Mouse (Mus musculus) liver, embryonic 13.5 days (tissue): Measurements from ENCODE around the gene Tagln2. TPM values are rescaled to one million over a fixed set of nuclear protein-coding genes. Genes with fewer than 3 reads are reported as not detected.

Experiments used
- ATAC-seq: fragments of 200-750 bp; cut with Nextera tagmentation; 2 replicates; pipeline ENCODE4 v1.8.0; 2017; ENCODE audit warnings: low read depth, mild to moderate bottlenecking, moderate number of reproducible peaks, moderate library complexity
- DNase-seq: peaks from one replicate; pipeline ENCODE4 v3.0.0; 2022
- H3K27ac ChIP-seq: fragments of 300-500 bp; sonication (generic); 2 replicates; pipeline ENCODE4 v1.5.1; 2015; ENCODE audit warnings: moderate library complexity, mild to moderate bottlenecking, inconsistent platforms
- H3K27me3 ChIP-seq: fragments of 300-500 bp; sonication (generic); 2 replicates; pipeline ENCODE4 v1.6.1; 2015; ENCODE audit warnings: mild to moderate bottlenecking, inconsistent platforms
- H3K36me3 ChIP-seq: fragments of 300-500 bp; sonication (generic); 2 replicates; pipeline ENCODE4 v1.6.1; 2015; ENCODE audit warnings: mild to moderate bottlenecking, inconsistent platforms
- H3K4me1 ChIP-seq: fragments of 300-500 bp; sonication (generic); replicated peaks from 2 replicates; pipeline ENCODE4 v1.6.1; 2015; ENCODE audit warnings: inconsistent platforms
- H3K4me2 ChIP-seq: fragments of 300-500 bp; sonication (generic); 2 replicates; pipeline ENCODE4 v1.6.1; 2015; ENCODE audit warnings: inconsistent platforms, mild to moderate bottlenecking, moderate library complexity
- H3K4me3 ChIP-seq: fragments of 300-500 bp; sonication (generic); replicated peaks from 2 replicates; pipeline ENCODE4 v1.5.1; 2015; ENCODE audit warnings: mild to moderate bottlenecking, inconsistent platforms
- H3K9ac ChIP-seq: fragments of 300-500 bp; sonication (generic); 2 replicates; pipeline ENCODE4 v1.6.1; 2015; ENCODE audit warnings: mild to moderate bottlenecking, inconsistent platforms
- H3K9me3 ChIP-seq: fragments of 300-500 bp; sonication (generic); replicated peaks from 2 replicates; pipeline ENCODE4 v1.6.1; 2016; ENCODE audit warnings: inconsistent platforms
- WGBS: fragments of 180-500 bp; shearing (Covaris S2); methylation state at CpG from one replicate; pipeline ENCODE4 v1.1.7; 2015; ENCODE audit not compliant: insufficient replicate concordance; 5-methylcytosine and 5-hydroxymethylcytosine counted together
- polyA plus RNA-seq: library from polyadenylated mRNA; unstranded; fragments of >200 nt; fragmentation: Nextera tagmentation; extraction: Ambion mirVana; gene quantifications from 2 replicates; pipeline ENCODE4 v1.2.1, GENCODE M21; 2015

The Tagln2 gene
- polyA plus RNA-seq, 1 experiment from 2014 or later: 127 TPM

DNA sequence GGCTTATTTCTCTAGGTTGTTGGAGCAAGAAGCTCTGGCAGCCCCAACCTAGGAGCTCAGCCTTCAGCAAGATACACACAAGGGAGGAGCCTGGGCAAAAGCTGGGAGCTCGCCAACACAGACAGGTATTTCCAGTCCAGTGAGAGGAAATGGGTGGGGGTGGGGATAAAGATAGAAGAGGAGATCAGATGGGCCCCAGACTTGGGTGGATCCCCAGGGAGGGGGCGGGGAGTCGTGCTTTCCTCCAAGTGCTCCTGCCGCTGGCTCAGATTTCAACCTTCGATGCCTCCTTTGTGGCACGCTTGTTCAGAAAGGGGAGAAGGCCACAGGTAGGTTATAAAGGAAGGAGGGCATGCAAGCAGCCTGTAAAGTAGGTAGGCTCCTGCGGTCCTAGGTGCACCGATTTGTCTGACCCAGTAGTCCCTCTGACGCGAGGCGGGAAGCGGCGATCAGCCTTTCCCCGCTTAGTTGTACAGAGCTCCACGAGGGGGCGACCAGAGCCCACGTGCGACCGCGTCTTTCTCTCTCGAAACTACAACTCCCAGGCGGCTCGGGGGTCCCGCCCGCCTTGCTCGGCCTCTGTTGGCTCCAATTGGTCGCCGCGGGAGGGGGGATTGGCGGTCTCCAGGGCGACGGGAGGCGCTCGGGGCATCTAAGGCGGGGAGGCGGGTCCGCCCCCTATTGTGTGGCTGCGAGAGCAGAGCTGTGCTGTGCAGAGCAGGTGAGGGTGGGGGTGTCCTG lies 18.1 kb upstream of the Tagln2 start, which contains the start of gene Igsf9:
TSS of gene Igsf9 (plus strand) at position 249 of the 741 bp plus-strand sequence.
- H3K27ac ChIP-seq: 0 out of 2 replicates have a peak within 1 kb of the TSS, but pooled peaks have one; percentile 13

GRCm38 (mm10) chr1:172482518-172483360 lies 17.1 kb upstream of the Tagln2 start:
- DNase-seq (no peak), ATAC-seq (peak; percentile 38; the same call in 1 of the 2 replicates)
- Histone ChIP-seq H3K9ac (peak overlapping the region; percentile 4; the same call in 1 of the 2 replicates), H3K9me3 (no peaks in the 10 kb centered on the region), H3K27ac (no peak overlapping the region), H3K4me3 (peak overlapping the region; percentile 48), H3K4me1 (peaks cover 16% of the 10 kb centered on the region), H3K36me3 (no peaks in the 10 kb centered on the region), H3K27me3 (peaks cover 61% of the 10 kb centered on the region), H3K4me2 (peak overlapping the region; percentile 64)
- 16% methylated on average over 12 of the region's 12 CpGs for WGBS

More for the DNA sequence above, 18.1 kb upstream of the Tagln2 start, which contains the start of gene Igsf9:
- Histone ChIP-seq H3K4me1 (peaks cover 16% of the 10 kb centered on the region), H3K4me2 (peak within 1 kb of the TSS; percentile 64), H3K36me3 (no peaks in the 10 kb centered on the region), H3K4me3 (peak within 1 kb of the TSS; percentile 48), H3K9ac (peak within 1 kb of the TSS; percentile 33; the same call in 1 of the 2 replicates), H3K27me3 (peaks cover 62% of the 10 kb centered on the region), H3K9me3 (no peaks in the 10 kb centered on the region)
- DNase-seq (peak; percentile 48), ATAC-seq (peak; percentile 83)
- under 1% methylated on average over 38 of the region's 38 CpGs for WGBS

DNA sequence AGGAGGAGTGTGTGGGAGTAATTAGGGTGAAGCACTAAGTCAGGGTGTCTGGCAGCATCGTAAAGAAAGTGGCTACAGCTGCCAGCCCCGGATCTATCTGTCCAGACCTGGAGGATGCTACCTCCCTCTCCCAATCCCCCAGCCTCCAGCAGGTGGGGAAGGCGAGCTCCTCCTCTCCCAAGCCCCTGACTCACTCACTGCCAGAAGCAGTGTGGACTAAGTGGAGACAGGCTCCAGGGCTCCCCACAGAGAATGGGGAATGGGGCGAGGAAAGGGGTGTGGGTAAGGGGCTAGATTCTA lies 16.5 kb upstream of the Tagln2 start:
- H3K4me1 ChIP-seq: peaks cover 16% of the 10 kb centered on the region
- H3K9me3 ChIP-seq: no peaks in the 10 kb centered on the region
- ATAC-seq (no peak), DNase-seq (no peak)
- H3K9ac ChIP-seq: 0 out of 2 replicates have a peak overlapping the region, but pooled peaks have one; percentile 4
- H3K4me2 ChIP-seq: peak overlapping the region; percentile 64
- no peaks in the 10 kb centered on the region for H3K36me3 ChIP-seq
- no peak overlapping the region for H3K27ac ChIP-seq
- peaks cover 55% of the 10 kb centered on the region for H3K27me3 ChIP-seq
- WGBS: 19% methylated on average over 4 of the region's 4 CpGs
- 0 out of 2 replicates have a peak overlapping the region, but pooled peaks have one; percentile 8 for H3K4me3 ChIP-seq

DNA sequence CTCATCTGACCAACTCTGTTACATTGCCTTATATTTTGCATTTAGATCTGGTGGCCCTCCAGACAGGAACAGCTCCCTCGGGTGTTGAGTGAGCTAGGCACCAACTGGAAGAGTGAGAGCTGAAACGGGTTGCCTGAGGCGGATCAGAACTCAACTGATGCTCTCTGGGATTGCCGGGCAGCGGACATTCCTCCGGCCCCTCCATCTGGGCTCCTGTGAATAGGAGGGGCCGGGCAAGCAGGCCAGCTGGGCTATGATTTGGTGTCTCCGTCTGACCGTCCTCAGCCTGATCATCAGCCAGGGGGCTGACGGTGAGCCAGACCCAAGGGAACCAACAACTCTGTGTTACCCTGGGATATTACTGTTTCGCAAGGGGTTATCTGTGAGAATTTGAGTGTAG lies 15.6 kb upstream of the Tagln2 start:
- no peak overlapping the region for H3K27ac ChIP-seq
- H3K36me3 ChIP-seq: no peaks in the 10 kb centered on the region
- no peak overlapping the region for H3K9ac ChIP-seq
- peaks cover 16% of the 10 kb centered on the region for H3K4me1 ChIP-seq
- WGBS: 66% methylated on average over 11 of the region's 11 CpGs
- H3K4me3 ChIP-seq: no peak overlapping the region
- DNase-seq: no peak
- H3K27me3 ChIP-seq: peaks cover 48% of the 10 kb centered on the region
- H3K9me3 ChIP-seq: no peaks in the 10 kb centered on the region
- ATAC-seq: no peak
- H3K4me2 ChIP-seq: no peak overlapping the region

DNA sequence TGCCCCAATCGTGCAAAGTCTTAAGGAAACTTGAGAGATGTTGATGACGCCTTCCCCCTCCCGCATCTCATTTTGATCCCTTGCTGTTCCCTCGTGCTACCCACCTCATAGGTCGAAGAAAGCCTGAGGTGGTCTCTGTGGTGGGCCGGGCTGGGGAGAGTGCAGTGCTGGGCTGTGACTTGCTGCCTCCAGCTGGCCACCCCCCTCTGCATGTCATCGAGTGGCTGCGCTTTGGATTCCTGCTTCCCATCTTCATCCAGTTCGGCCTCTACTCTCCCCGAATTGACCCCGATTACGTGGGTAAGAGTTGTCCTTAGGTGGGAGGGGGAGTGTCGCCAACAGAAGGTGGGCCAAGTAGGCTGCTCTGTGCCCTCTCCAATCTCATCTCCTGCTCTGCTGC lies 15.2 kb upstream of the Tagln2 start:
- Histone ChIP-seq H3K27me3 (peaks cover 45% of the 10 kb centered on the region), H3K4me3 (no peak overlapping the region), H3K36me3 (no peaks in the 10 kb centered on the region), H3K9me3 (no peaks in the 10 kb centered on the region), H3K9ac (no peak overlapping the region), H3K4me1 (peaks cover 16% of the 10 kb centered on the region), H3K4me2 (no peak overlapping the region), H3K27ac (no peak overlapping the region)
- 65% methylated on average over 13 of the region's 13 CpGs for WGBS
- DNase-seq: no peak
- ATAC-seq: no peak

GRCm38 (mm10) chr1:172485821-172486220 lies 14.0 kb upstream of the Tagln2 start:
- Histone ChIP-seq H3K9ac (no peak overlapping the region), H3K4me2 (no peak overlapping the region), H3K27me3 (peaks cover 37% of the 10 kb centered on the region), H3K27ac (no peak overlapping the region), H3K36me3 (no peaks in the 10 kb centered on the region), H3K4me3 (no peak overlapping the region), H3K4me1 (peaks cover 21% of the 10 kb centered on the region), H3K9me3 (no peaks in the 10 kb centered on the region)
- WGBS: 61% methylated on average over 6 of the region's 6 CpGs
- DNase-seq: no peak
- no peak for ATAC-seq

DNA sequence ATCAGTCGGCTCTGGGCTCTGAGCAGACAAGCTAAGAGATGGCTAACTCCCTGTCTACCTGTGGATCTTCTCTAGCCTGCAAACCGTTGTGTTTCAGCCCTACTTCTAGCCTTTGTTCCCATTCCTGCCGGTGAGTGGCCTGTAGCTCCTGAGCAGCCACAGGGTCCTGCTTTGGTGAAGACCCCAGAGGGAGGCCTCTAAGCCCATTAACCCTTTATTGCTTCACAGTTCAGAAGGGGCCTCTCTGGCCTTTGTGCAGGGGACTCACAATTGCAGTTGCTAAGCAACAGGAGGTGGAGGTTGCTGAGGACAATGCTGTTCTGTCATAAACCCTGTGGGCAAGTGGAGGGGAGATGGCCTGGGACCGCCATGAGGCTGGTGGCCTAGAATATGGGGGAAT lies 13.6 kb upstream of the Tagln2 start:
- Histone ChIP-seq H3K27ac (no peak overlapping the region), H3K9ac (no peak overlapping the region), H3K27me3 (peaks cover 33% of the 10 kb centered on the region), H3K4me2 (no peak overlapping the region), H3K4me3 (no peak overlapping the region), H3K36me3 (no peaks in the 10 kb centered on the region), H3K9me3 (no peaks in the 10 kb centered on the region), H3K4me1 (peaks cover 20% of the 10 kb centered on the region)
- ATAC-seq (no peak), DNase-seq (no peak)
- 55% methylated on average over 4 of the region's 4 CpGs for WGBS

DNA sequence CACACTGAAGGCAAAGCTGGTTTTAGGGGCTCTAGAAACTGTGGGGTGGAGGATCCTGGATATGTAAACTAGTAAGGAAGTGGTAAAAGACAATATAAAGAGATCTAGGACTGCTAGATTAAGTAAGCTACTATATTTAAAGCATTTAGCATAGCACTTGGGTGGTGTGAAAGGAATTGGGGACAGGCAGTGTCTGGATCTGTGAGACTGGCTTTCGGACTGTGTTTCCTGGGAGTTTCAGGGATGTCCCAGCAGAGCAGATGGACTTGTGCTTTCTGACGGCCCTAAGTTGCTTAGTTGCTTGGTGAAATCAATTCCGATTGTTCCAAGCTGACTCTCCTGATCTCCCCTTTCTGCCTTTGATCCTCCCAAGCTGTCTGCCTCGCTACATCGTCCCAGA lies 13.2 kb upstream of the Tagln2 start:
- no peak overlapping the region for H3K9ac ChIP-seq
- DNase-seq (no peak), ATAC-seq (no peak)
- H3K4me3 ChIP-seq: no peak overlapping the region
- H3K36me3 ChIP-seq: no peaks in the 10 kb centered on the region
- WGBS: 61% methylated on average over 5 of the region's 5 CpGs
- no peak overlapping the region for H3K27ac ChIP-seq
- no peaks in the 10 kb centered on the region for H3K9me3 ChIP-seq
- H3K27me3 ChIP-seq: peaks cover 29% of the 10 kb centered on the region
- H3K4me1 ChIP-seq: peaks cover 15% of the 10 kb centered on the region
- H3K4me2 ChIP-seq: no peak overlapping the region

DNA sequence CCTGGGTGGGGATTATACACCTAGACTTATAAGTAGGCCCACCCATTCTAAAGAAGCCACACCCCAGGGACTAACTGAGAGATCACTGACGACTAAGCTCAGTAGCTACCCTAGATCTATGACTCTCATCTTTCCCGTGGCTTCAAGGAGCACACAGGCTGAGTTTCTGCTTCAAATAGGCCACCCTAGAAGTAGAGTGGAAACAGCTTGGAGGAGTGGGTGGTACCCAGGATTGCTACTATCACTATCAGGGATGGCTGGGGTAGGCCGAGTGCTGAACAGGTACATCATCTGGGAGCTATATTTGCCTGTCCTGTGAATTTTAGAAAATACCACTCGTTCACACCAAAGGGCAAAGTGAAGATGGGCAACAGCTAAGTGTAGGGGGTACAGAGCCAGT lies 12.0 kb upstream of the Tagln2 start:
- H3K9ac ChIP-seq: no peak overlapping the region
- ATAC-seq: no peak
- DNase-seq: no peak
- H3K4me2 ChIP-seq: no peak overlapping the region
- WGBS: 54% methylated on average over 4 of the region's 4 CpGs
- H3K27me3 ChIP-seq: peaks cover 17% of the 10 kb centered on the region
- H3K27ac ChIP-seq: no peak overlapping the region
- no peaks in the 10 kb centered on the region for H3K9me3 ChIP-seq
- H3K4me1 ChIP-seq: peaks cover 6% of the 10 kb centered on the region; the same call in 1 of the 2 replicates
- H3K36me3 ChIP-seq: no peaks in the 10 kb centered on the region
- no peak overlapping the region for H3K4me3 ChIP-seq

DNA sequence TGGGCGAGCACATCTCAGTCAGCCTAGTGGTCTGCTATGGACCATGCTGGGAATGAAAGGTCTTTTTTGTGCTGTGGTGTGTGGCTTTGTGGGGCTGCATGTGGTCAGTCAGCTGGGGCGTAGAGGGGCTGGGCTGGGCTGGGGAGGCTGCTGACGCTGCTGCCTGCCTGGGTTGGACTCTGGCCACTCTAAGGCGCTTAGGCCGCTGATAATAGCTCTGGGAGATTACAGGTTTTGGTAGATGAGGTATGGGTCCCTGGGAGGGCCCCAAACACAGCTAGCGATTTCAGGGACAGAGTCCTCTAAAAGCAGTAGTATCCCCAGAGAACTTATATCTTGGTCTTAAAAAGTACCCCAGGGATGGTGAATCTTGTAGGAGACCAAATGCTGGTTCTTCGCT lies 11.0 kb upstream of the Tagln2 start:
- Histone ChIP-seq H3K9ac (no peak overlapping the region), H3K4me1 (peaks cover 6% of the 10 kb centered on the region; the same call in 1 of the 2 replicates), H3K9me3 (no peaks in the 10 kb centered on the region), H3K27me3 (peaks cover 7% of the 10 kb centered on the region), H3K4me2 (no peak overlapping the region), H3K4me3 (no peak overlapping the region), H3K36me3 (no peaks in the 10 kb centered on the region), H3K27ac (no peak overlapping the region)
- 50% methylated on average over 7 of the region's 7 CpGs for WGBS
- DNase-seq (no peak), ATAC-seq (no peak)

DNA sequence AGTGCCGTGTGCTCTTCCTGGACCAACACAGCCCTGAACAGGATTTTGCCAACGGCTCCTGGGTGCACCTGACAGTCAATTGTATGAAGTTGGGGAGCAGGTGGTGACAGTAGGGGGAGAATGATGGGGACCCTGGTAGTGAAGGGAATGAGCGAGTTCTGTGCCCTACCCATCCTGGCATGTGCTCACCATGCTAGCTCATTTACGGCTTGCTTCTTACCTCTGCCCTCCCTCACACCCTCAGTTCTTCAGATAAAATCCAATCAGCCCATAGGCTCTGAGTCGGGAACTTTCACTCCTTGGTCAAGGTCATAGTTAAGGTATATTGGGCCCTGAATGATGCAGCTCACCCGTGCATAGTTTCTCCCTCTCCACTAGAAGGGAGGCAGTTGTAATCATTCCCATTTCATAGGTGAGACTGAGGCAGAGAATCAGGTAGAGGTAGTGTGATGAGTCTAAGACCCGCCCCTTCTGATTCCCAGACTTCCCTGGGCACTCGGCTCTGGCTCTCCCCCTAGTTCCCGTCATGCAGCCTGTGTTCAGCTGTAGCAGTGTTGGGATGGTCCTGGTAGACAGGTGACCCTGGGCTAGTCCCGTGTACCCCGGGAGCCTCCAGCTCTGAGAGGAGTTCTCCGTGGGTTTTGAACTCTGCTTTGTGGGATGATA lies 10.1 kb upstream of the Tagln2 start:
- Histone ChIP-seq H3K4me3 (0 out of 2 replicates have a peak overlapping the region, but pooled peaks have one; percentile 19), H3K4me2 (peak overlapping the region; percentile 44), H3K9ac (no peak overlapping the region), H3K27ac (no peak overlapping the region), H3K27me3 (peaks cover 6% of the 10 kb centered on the region), H3K4me1 (peaks cover 6% of the 10 kb centered on the region; the same call in 1 of the 2 replicates), H3K36me3 (no peaks in the 10 kb centered on the region), H3K9me3 (no peaks in the 10 kb centered on the region)
- 42% methylated on average over 12 of the region's 12 CpGs for WGBS
- ATAC-seq: peak; percentile 27; the same call in 1 of the 2 replicates
- no peak for DNase-seq
